Mouse (Mus musculus) stomach, postnatal 0 days (tissue): ENCODE results near the gene Lao1. TPM values are rescaled to one million over a fixed set of nuclear protein-coding genes. Genes with fewer than 3 reads are reported as not detected.

Experiments
- ATAC-seq: fragments of 200-750 bp; cut with Nextera tagmentation; 2 replicates; pipeline ENCODE4 v1.8.0; 2017; ENCODE audit not compliant: low FRiP score, low TSS enrichment
- DNase-seq: peaks from one replicate; pipeline ENCODE4 v3.0.0-alpha.2; 2016; ENCODE audit warnings: low spot score
- H3K27ac ChIP-seq: fragments of 300-500 bp; sonication (generic); replicated peaks from 2 replicates; pipeline ENCODE4 v1.5.1; 2014; ENCODE audit warnings: mild to moderate bottlenecking, control low read depth
- H3K27me3 ChIP-seq: fragments of 300-500 bp; sonication (generic); 2 replicates; pipeline ENCODE4 v1.6.1; 2014; ENCODE audit warnings: low read length; ENCODE audit not compliant: control insufficient read depth, insufficient read depth
- H3K36me3 ChIP-seq: fragments of 300-500 bp; sonication (generic); 2 replicates; pipeline ENCODE4 v1.6.1; 2014; ENCODE audit warnings: low read length, mixed read lengths; ENCODE audit not compliant: control insufficient read depth, insufficient read depth
- H3K4me1 ChIP-seq: fragments of 300-500 bp; sonication (generic); replicated peaks from 2 replicates; pipeline ENCODE4 v1.6.1; 2014; ENCODE audit warnings: antibody characterized with exemption; ENCODE audit not compliant: control insufficient read depth, insufficient read depth
- H3K4me2 ChIP-seq: fragments of 300-500 bp; sonication (generic); replicated peaks from 2 replicates; pipeline ENCODE4 v1.6.1; 2014; ENCODE audit warnings: low read depth, mild to moderate bottlenecking, control low read depth, moderate library complexity
- H3K4me3 ChIP-seq: fragments of 300-500 bp; sonication (generic); 2 replicates; pipeline ENCODE4 v1.5.1; 2014; ENCODE audit warnings: low read depth, low read length, control low read depth
- H3K9ac ChIP-seq: fragments of 300-500 bp; sonication (generic); 2 replicates; pipeline ENCODE4 v1.6.1; 2014; ENCODE audit warnings: mild to moderate bottlenecking, low read length, control low read depth, mixed read lengths
- H3K9me3 ChIP-seq: fragments of 300-500 bp; sonication (generic); 2 replicates; pipeline ENCODE4 v1.6.1; 2016; ENCODE audit warnings: low read length; ENCODE audit not compliant: control insufficient read depth
- CTCF ChIP-seq: IDR thresholded peaks from 2 replicates; pipeline ENCODE4 v1.5.1; 2016; ENCODE audit warnings: antibody characterized with exemption, low read depth, mild to moderate bottlenecking, moderate library complexity
- EP300 ChIP-seq: optimal IDR thresholded peaks from 2 replicates; pipeline ENCODE3; 2016; ENCODE audit warnings: antibody characterized with exemption
- WGBS: fragments of 180-500 bp; shearing (Covaris S2); extraction: QIAGEN DNeasy Blood & Tissue Kit; methylation state at CpG from one replicate; pipeline ENCODE4 v1.1.7; 2014; 5-methylcytosine and 5-hydroxymethylcytosine counted together
- polyA plus RNA-seq: library from polyadenylated mRNA; unstranded; fragments of >200 nt; fragmentation: Nextera tagmentation; extraction: Ambion mirVana; gene quantifications from 2 replicates; pipeline ENCODE4 v1.2.1, GENCODE M21; 2015

Gene Lao1
- polyA plus RNA-seq, 1 experiment from 2014 or later = 0.08 TPM

DNA sequence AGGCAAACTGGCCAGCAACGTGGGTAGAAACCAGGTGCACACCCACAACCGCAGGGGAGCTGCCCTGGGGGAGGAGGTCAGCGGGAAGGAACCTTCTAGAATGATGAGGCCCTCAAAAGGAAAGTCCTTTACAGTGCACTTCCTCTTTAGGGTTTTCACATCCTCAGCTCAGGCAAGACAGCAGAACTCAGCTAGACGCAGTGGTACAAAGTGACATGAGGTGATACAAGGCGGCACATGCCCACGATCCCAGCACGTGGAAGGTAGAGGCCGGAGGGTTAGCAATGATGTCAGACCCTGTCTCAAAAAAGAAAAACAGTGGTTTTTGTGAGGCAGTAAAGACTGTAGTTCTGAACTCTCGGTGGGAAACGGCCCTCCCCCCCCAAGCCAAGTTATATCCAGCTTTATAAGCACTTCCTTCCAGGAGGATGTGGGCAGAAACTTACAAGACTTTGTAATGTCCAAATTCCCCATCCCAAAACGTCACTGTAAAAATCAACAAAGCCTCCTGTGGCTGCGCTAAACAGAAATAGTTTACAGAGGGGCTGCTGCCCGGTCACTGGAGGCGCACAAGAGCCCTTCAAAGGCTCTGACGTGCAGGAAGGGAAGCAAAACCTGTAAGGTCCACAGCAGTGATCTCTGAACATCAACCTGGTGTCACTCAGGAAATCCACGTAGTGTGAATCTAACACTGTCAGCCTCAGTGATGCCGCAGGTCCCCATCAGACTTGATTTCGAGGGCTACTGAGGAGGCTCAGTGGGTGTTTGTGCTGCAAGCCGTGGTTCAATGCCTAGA, 38.5 kb downstream of the Lao1 start:
- Histone ChIP-seq H3K27ac (0 out of 2 replicates have a peak overlapping the region, but pooled peaks have one; percentile 8), H3K4me1 (no peaks in the 10 kb centered on the region), H3K4me3 (no peak overlapping the region), H3K36me3 (no peaks in the 10 kb centered on the region), H3K27me3 (no peaks in the 10 kb centered on the region), H3K9ac (no peak overlapping the region), H3K4me2 (no peak overlapping the region), H3K9me3 (no peaks in the 10 kb centered on the region)
- no peak for ATAC-seq
- TF ChIP-seq EP300 = no peak
- TF ChIP-seq CTCF = peak; percentile 14; the same call in 1 of the 2 replicates
- no peak for DNase-seq
- 45% methylated on average over 19 of the region's 19 CpGs for WGBS

DNA sequence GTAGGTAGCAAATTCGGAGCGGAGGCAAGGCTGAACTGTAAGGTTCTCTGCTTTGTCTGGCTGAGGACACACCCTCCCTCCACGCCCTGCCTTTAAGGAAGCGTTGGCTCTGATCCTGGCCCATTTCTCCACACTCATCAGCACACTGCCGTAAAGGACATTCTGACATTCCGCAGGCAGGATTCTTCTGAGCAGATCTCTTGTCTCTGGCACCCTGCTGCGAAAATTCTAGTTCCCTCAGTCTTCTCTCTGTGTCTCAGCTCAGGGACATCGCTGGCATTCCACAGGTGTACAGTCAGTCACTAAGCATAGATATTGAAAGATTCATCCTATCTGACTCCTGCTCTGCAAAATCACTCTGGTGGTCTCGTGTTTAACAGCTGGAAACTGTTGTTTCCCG, 40.3 kb downstream of the Lao1 start:
- ATAC-seq = no peak
- Histone ChIP-seq H3K4me3 (no peak overlapping the region), H3K4me1 (no peaks in the 10 kb centered on the region)

DNA sequence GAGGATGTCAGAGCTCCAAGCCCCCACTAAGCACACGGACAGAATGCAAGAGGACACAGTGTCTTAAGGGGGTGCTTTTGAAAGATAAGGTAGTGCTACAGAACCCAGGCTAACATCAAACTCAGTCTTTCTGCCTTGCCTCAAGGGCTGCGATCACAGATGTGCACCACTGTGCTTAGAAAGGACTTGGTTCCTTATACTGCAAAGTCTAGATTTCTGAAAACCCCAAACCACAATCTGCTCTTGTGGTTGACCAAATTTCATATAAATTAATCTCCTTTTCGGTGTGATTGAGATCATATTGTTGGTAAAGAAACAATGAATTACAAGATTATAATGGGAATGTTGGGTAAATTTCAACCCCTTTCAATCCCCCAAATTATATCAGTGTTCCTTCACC, 41.1 kb downstream of the Lao1 start:
- TF ChIP-seq CTCF = no peak
- TF ChIP-seq EP300 = no peak
- Histone ChIP-seq H3K27ac (no peak overlapping the region), H3K4me3 (no peak overlapping the region), H3K9ac (no peak overlapping the region), H3K4me2 (no peak overlapping the region), H3K4me1 (no peaks in the 10 kb centered on the region), H3K36me3 (no peaks in the 10 kb centered on the region), H3K27me3 (no peaks in the 10 kb centered on the region), H3K9me3 (no peaks in the 10 kb centered on the region)
- DNase-seq (no peak), ATAC-seq (no peak)
- 76% methylated on average over 3 of the region's 3 CpGs for WGBS

More for the DNA sequence above, 40.3 kb downstream of the Lao1 start:
- no peak overlapping the region for H3K9ac ChIP-seq
- H3K27ac ChIP-seq = no peak overlapping the region
- no peak for TF ChIP-seq CTCF
- TF ChIP-seq EP300 = no peak
- no peak overlapping the region for H3K4me2 ChIP-seq
- no peaks in the 10 kb centered on the region for H3K36me3 ChIP-seq
- DNase-seq = no peak
- 48% methylated on average over 10 of the region's 10 CpGs for WGBS
- no peaks in the 10 kb centered on the region for H3K27me3 ChIP-seq
- no peaks in the 10 kb centered on the region for H3K9me3 ChIP-seq

- H3K27ac ChIP-seq = no peak overlapping the region
- no peaks in the 10 kb centered on the region for H3K36me3 ChIP-seq
- DNase-seq (peak; percentile 48), ATAC-seq (no peak)
- H3K9ac ChIP-seq = no peak overlapping the region
- no peaks in the 10 kb centered on the region for H3K4me1 ChIP-seq
- no peak overlapping the region for H3K4me3 ChIP-seq
- no peaks in the 10 kb centered on the region for H3K27me3 ChIP-seq
- H3K9me3 ChIP-seq = no peaks in the 10 kb centered on the region
- TF ChIP-seq CTCF (peak; percentile 70), EP300 (no peak)
- H3K4me2 ChIP-seq = no peak overlapping the region
- WGBS = 60% methylated on average over 3 of the region's 3 CpGs
Observed at GRCm38 (mm10) chr4:119004178-119004577, 42.8 kb downstream of the Lao1 start.

DNA sequence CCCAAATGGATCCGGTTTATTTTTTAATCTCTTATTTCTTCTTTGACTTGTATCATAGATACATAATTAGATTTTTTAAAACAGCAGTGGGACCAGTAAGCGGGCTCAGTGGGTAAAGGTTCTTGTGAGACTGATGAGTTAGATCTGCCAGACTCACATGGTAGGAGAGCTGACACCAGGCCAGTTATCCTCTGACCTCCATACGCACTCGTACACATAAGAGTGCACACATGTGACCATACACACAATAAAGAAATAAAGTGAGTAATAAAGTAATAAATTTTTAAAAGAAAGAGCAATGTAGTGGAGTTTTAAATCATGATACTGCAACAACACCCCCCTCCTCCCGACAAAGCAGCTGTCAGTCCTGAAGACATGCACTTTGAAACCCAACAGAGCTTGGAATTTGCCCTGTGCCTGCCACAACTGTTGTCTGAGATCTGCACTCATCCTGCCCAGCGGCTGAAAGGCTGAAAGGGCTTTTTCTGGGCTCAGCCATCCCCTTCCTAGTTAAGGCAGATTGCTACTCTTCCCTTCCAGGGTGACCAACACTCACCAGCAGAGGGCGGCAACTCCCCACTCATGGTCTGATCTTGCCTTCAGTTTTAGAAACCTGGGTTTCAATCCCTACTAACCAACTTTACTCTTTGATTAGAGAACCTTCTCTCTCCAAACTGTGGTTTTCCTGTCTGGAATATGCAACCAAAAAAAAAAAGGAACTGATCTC, 43.4 kb downstream of the Lao1 start:
- Histone ChIP-seq H3K36me3 (no peaks in the 10 kb centered on the region), H3K4me3 (no peak overlapping the region), H3K4me2 (no peak overlapping the region), H3K4me1 (no peaks in the 10 kb centered on the region), H3K27me3 (no peaks in the 10 kb centered on the region), H3K9ac (no peak overlapping the region), H3K27ac (no peak overlapping the region), H3K9me3 (no peaks in the 10 kb centered on the region)
- peak; percentile 68 for ATAC-seq
- WGBS = 47% methylated on average over 7 of the region's 7 CpGs
- TF ChIP-seq CTCF (peak; percentile 96), EP300 (no peak)
- peak; percentile 88 for DNase-seq

DNA sequence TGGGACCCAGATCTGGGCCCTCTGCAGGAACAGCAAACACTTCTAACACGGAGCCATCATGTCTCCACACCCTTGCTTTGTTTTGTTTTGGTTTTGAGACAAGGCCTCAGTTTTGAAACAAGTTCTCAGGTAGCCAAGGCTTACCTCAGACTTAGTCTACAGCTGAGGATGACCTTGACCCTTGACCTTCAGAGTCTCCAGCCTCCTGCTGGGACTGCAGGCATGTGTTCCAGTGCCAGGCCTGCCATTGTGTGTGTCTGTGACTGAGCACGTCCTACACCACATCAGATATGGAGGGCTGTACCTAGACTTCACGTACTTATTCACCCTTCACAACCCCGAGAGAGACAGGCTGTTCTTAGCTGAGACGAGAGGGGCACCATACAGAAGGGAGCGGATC, 46.2 kb downstream of the Lao1 start:
- Histone ChIP-seq H3K27ac (no peak overlapping the region), H3K36me3 (no peaks in the 10 kb centered on the region), H3K9ac (no peak overlapping the region), H3K9me3 (no peaks in the 10 kb centered on the region), H3K27me3 (no peaks in the 10 kb centered on the region), H3K4me1 (no peaks in the 10 kb centered on the region), H3K4me2 (no peak overlapping the region), H3K4me3 (no peak overlapping the region)
- no peak for DNase-seq
- 84% methylated on average over 6 of the region's 6 CpGs for WGBS
- TF ChIP-seq CTCF (no peak), EP300 (no peak)
- ATAC-seq = 0 out of 2 replicates have a peak, but pooled peaks have one; percentile 38
